Mouse (Mus musculus) cerebellum, adult (tissue): ENCODE measurements around the gene Fkbp11.
A peak's percentile ranks its signal among the peaks of the same experiment; 100 is the strongest.

Source experiments
- ATAC-seq: cut with Nextera tagmentation; 2 replicates; pipeline ENCODE4 v1.9.2; 2017; ENCODE audit warnings: mild to moderate bottlenecking, moderate library complexity, mixed read lengths; ENCODE audit not compliant: insufficient number of reproducible peaks, low FRiP score, low TSS enrichment

Gene Fkbp11

DNA sequence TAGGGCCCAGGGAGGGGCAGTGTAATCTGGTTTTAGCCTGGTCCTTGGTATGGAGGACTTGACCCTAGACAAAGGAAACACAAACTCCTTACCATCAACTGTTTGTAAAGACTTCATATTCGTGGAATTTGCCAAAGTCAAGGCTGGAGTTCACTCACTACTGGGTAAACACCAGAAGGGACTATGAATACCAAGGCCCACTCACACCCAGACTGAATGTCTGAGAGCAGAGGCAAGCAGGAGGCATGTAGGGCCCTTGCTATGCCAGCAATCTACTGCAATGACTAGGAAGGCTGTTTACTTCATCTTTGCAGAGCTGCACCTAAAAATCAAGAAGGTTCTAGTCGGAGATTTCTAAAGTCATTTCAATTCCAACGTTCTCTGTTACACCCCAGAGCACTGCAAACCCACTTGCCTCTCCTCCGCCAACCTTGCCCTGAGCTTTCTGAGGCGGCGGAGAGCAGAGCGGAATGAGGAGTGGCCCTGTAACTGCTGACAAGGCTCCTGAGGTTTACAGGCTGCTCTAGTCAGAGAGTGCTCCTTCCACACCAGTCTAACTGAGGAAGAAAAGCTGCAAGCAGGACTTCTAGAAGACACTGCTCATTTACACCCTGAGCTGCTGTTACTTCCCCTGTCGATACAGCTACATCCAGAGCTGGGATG lies 14.9 kb upstream of the Fkbp11 start:
- no peak for ATAC-seq

DNA sequence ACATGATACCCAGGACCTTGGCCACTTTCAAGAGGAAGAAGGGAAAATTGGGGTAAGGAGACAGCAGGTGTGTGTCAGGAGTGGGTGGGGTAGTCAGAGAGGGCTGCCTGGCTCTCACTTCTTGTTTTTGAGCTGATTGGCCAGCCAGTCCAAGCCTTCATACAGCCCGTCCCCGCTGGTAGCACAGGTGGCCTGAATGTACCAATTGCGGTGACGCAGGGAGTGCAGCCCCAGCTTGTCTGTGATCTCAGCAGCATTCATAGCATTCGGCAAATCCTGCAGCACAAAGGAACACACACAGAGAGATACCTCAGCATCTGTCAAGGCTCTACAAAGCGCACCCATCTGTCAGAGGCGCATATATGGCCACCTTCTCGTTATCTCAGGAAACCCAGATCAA lies 12.2 kb upstream of the Fkbp11 start:
- ATAC-seq = no peak

DNA sequence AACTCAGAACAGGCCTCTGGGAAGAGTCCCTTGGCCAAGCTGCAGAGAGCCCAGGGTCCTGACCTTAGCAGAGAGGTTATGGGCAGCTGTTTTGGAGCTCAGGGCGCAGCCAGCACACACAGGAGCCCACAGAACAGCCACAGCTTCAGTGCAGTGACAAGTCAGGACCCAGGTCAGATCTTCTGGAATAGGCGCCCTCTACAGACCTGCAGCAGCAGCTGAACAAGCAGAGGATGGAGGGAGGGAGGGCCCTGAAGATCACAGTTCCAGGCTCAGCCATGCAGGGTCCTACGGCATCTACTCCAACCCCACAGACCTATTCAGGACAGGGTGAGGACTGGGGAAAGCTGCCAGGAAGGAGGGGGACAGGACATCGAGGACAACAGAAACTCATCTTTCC lies 10.8 kb upstream of the Fkbp11 start:
- ATAC-seq = no peak

DNA sequence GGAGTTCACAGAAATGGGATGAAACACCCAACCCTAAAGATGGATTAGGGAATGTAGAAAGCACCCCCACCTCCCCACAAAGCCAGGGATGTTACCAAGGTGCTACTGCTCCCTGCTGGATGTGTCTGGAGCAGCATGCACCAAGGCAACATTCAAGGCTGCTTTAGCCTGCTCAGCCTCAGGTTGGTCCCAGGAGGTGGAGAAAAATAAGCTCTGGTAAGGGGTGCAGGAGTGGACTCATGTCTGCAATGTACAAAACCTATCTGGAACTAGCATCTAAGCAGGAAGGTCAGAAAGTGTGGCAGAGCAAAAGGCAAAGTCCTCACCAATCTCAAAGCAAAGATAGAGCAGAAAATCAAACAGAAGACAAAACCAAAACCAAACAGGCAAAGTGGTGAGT lies 9.9 kb upstream of the Fkbp11 start:
- no peak for ATAC-seq

DNA sequence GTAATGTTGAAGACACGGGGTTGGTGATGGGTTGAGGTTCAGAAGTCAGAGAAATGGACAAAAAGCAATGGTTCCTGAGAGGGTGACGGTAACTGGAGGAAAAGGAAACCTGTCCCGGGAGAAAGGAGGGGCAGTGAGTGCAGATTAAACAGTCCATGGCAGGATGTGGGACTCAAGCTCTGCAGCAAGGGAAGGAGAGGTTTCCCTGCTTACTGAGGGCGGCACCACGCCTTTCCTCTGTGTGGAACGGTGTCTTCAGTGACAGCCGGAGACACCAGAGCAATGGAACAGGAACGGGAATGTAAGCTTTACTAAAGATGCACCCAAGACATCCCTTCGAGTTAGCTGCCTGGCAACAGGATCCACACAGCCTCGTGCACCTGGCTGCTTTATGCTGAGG lies 8.5 kb upstream of the Fkbp11 start:
- no peak for ATAC-seq

DNA sequence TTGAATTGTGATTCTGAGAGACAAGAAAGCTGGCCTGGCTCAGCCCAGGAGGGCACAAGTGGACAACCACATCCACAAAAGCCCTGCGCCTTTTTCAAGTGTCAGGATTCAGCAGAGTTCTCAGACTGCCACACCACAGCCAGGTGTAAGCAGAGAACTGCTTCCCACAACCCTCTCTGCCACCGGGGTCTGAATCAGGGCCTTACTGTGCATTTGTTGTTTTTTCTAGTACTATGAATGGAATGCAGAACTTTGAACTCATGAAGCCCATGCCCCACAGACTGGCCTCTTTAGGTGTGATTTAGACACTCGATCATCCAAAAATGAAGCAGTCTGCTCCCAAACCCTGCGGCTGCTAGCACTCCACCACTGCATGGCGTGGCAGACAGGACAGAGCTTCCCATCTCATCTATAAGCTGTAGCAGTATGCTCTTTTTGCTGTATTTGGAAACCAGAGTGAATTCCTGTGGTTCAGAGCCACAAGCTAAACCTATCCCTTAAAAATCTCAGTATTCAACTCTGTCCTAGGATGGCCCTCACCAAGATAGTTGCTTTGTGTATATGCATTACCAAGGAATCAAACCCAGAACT lies 6.1 kb upstream of the Fkbp11 start:
- ATAC-seq = no peak

DNA sequence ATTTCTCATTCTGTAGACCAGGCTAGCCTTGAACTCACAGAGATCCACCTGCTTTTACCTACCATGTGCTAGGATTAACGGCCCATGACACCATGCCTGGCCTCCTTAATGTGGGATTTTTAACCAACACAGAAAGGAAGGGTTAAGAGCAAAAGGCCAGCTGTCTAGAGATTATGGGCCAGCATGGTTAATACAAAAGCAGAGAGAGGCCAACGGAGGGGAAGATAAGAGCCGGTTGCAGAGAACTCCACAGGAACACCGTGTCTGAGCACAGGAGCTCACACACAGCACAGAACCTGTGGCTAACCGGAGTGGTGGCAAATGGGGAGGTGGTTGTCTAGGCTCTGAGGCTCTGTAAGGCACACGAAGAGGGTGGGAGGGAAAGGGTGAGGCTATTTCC lies 5.4 kb upstream of the Fkbp11 start:
- ATAC-seq = no peak

DNA sequence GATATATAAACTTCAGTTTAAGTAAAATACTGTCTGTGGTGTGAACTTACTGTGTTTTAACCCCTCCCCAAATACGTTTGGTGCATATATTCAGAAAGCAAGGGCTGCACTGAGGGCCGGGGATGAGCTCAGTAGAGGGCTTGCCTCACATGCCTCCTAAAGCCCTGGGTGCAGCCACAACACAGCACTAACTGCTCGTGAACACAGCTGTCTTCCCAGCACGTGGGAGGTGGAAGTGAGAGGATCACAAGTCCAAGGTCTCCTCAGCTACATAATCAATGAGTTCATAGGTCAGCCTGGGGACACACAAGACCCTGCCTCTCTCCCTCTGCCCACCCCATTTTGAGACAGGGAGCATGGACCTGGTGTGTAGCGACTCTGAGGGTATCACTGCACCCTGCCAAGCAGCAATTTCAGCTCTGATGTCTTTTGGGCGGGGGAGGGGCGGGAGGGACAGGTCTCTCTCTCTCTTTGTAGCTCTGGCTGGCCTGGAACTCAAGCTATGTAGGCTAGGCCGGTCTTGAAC lies 4.1 kb upstream of the Fkbp11 start:
- ATAC-seq = no peak

DNA sequence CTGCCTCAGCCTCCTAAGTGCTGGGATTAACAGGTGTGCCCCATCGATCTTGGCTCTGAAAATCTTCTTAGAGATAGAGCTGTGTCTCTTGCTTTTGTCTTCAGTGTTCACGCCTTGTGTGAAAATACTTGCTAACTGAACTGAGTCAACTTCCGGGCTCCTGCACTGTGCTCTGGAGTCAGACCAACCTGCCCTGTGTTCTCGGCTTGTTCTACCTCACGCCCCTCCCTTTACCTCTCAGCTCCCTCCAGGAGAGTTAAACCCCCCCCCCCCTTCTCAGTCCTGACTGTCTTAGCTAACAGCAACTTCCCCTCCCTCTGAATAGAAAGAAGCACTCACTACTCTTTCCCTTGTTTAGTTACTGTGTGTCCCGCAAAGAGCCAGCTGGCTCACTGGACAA lies 2.8 kb upstream of the Fkbp11 start:
- ATAC-seq = no peak

DNA sequence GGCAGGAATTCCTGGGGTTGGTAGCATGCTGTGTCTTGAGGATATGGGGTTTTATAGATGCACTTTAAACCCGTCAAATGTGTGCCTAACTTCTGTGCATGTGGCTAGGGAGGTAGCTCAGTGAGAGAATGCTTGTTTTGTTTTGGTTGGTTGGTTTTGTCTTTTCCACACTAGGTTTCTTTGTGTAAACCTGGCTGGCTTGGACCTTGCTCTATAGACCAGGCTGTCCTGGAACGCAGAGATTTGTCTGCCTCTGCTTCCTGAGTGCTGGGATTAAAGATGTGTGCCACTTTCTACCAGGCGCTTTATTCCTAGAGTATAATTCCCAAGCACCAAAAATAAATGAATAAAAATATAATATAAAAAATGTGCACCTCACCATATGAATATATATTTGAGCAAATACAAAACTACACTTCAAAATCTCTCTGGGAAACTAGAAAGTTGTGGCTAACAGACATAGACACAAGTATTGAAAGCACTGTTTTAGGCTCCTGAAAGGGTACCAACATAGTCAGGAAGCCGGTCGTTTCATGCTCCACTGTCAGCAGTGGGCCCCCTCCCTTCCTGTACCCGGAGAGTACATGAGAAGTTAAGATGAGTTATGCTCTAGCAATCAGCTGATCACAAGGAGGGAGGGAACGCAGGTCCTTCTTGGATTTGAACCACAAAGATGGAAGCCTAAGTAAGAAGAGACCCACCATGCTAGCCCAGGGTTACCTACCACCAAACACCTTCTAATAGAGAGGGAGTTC lies 2.0 kb upstream of the Fkbp11 start:
- no peak for ATAC-seq

DNA sequence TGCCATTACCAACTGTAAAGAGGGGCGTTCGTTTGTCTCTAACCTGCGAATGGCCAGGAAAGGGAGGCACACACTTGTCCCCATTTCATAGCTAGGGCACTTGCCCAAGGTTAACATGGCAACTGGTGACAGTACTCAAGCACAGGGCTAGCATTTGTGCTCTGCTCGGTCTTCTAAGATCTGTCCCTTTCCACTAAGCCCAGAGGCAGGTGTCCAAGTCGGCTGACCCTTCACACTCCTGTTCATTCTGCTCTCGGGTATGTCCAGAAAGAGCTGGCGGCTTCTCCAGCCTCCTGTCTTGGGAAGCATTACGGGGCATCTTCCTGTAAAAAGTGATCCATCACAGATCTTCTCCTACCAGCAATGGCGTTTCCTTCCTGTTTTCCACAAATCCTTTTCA lies 368 bp upstream of the Fkbp11 start:
- ATAC-seq = no peak

DNA sequence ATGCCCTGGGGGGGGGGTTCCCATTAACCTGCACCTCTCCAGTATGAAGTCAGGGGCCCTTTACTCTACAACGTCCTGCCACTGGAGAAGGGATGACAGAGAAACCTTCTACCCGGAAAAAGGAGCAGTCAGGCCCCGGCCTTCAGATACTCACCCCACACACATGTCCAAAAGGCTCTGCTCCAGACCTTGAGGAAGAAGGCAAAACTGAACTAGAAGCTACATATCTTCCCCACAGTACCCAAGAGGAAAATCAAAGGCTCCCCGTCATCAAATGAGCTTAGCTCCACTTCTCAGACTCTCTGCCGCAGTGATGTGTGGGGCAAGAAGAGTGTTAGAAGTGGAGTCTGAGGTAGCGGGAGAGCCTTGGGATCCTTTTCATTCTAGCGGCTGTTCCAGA lies 1.3 kb downstream of the Fkbp11 start:
- ATAC-seq = no peak

DNA sequence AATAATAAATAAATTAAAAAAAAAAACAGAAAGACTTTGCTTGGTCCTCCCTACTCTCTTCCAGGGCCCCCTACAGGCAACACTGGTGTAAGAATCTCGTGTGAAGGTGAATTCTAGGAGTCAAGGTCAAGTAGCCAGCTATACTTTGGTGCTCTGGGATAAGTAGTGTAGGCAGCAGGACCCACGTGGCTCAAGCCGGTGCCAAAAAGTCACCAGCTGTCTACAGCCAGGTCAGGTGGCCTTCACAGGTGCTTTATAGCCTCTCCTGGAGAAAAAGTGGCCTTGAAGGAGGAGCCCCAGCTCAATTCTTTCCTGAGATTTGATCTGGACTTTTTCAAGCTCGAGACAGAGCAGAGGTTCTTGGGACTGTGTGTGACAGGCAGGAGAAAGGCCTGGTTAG lies 1.9 kb downstream of the Fkbp11 start:
- ATAC-seq = no peak

DNA sequence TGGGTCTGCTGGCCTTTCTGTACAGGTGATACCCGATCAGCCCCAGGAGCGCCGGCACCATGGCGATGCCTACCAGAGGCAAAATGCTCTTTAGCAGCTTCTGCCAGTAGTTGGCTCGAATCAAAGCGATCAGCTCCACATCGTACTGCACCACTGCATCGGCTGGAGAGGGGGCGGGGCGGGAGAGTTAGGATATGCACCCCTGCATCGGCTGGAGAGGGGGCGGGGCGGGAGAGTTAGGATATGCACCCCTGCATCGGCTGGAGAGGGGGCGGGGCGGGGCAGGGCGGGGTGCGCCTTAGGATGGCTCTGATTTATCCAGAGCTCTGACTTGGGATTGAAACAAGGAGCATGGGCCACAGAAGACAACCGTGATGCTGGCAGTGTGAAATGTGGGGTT lies 3.6 kb downstream of the Fkbp11 start:
- no peak for ATAC-seq

DNA sequence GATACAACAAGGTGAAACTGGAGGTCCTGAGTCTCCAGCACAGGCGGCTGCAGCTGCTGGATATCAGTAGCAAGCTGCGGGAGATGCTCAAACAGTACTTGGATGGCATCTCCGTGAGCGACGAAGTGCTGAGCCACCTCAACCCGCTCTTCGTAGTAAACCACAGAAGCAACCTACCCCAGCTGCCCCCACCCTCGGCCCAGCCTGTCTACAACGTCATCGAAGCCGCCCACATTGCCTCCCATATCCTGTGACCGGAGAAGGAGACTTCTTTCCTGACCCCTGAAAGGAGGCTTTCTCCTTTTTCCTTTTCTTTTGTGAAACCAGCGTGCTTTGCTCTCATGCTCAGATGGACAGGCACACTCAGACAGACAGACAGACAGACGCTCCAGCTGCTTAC lies 5.1 kb downstream of the Fkbp11 start:
- no peak for ATAC-seq

DNA sequence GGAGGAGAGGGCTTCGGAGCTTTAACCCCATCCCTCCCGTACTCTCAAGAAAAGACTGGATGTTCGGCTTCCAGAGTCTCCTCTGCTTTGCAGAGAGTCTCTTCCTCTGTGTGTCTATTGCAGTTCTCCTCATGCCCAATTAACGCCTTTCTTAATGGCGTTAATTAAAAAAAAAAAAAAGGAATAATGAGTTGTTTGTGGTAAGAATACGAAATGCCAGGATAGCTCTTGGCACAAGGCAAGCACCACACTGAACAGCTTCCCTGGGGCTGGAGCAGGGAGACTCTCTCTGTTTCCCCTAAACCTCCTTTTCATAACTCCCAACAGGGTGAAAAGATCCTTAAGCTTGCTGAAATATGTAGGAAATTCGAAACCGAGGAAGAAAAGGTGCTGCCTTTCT lies 5.8 kb downstream of the Fkbp11 start:
- ATAC-seq = no peak

DNA sequence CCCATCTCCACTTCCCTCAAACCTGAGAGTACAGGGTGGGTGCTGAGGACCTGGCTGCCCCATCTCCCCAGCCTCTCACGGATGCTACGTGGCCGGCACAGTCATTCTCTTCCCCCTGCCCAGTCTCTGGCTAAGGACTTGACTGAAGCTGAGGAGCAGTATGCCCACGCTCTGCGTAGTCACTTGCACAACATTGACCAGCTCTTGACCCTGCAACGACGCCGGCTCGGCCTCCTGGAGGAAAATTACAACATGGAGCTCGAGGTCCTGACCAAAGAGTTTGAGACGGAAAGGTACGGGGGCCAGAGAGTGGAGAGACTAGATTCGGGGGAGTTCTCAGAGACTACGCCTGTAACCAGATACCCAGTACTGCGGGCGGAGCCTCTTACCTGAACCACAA lies 10.7 kb downstream of the Fkbp11 start:
- no peak for ATAC-seq

DNA sequence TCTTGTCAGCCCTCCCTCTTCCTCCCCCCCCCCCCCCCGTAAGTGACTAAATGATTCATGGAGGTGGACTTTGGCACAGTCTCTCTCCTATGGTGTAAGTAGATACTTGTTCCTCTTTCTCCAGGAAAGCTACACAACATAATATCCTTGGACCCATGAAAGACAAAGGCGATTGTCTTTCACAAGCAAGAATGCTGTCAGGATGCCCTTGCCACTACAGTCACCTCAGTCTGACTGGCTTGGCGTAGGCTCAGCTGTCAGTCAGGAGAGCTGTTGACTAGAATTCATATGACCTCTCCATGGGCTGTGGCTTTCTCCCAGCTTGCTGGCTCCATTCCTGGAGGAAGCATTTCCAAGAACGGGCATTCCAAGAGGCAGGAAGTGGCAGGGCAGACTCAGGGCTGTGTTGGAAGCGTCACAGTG lies 13.8 kb downstream of the Fkbp11 start:
- no peak for ATAC-seq

DNA sequence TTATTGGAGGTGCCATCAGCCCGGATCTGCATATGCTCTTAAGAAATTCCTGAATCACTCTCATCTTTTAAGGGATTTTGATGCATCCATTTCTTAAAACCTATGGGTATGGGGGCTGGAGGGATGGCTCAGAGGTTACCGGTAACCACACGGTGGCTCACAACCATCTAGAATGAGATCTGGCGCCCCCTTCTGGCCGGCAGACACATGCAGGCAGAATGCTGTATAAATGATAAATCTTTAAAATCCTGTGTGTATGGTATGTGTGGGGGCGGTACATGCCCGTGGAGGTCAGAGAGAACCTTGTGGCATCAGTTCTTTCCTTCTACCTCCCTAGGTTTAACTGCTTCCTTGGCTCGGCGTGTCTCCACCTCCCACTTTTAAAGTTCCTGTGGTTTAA lies 17.6 kb downstream of the Fkbp11 start:
- ATAC-seq = no peak

DNA sequence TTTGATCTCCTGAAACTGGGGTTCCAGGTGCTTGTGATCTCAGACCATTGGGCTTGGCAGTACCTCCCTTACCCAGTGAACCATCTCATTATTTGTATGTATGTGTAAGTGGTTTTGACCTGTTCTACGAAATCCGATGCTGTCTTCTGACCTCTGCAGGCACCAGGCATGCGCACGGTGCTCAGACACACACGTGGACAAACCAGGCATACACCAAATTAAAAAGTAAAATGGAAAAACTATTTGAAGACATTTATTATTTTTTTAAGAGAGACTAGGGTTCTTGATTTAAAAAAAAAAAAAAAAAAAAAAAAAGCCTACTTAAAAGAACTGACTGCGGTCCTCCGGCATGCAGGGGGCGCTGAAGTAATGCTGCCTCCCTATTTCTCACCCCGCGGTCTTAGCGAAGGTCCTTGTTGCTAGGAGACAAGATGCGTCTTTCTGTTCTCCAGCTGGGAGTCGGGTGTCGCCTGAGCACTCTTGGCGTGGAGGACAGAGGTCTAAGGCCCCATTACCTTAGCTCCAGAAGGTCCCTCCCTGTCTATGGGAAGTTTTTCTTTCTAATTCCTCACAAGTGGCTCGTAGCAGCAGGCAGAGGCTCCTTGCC lies 20.1 kb downstream of the Fkbp11 start, which contains the start of gene Ccdc65:
Ccdc65 (plus strand) TSS at position 442 of the 607 bp plus-strand sequence.
- ATAC-seq = peak; percentile 81; the same call in 1 of the 2 replicates

DNA sequence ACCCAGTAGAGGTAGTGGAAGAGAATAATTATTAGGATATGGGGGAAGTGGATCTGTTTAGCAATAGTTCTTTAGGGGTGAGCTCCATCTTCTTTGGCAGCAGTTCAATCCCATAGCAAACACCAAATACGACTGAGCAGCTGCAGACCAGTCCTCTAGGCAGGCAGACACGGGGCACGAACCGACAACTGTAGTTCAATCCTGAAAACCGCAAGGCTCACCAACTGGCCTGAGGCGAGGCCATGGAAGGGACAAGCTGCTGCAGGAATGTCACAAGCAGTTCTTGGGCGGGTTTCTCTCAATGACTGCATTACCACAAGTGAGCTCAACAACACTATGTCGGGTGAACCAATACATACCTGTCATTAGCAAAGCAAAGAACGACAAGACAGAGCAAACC lies 23.7 kb downstream of the Fkbp11 start:
- no peak for ATAC-seq
